Mouse (Mus musculus): ENCODE results near the gene H2-Ab1.
A peak's percentile ranks its signal among the peaks of the same experiment; 100 is the strongest.
"Not testable (repeated sequence)": the region's sequence is repeated elsewhere in the genome, so short reads cannot be mapped to it uniquely, and the experiment has no call there.

The H2-Ab1 gene

DNA sequence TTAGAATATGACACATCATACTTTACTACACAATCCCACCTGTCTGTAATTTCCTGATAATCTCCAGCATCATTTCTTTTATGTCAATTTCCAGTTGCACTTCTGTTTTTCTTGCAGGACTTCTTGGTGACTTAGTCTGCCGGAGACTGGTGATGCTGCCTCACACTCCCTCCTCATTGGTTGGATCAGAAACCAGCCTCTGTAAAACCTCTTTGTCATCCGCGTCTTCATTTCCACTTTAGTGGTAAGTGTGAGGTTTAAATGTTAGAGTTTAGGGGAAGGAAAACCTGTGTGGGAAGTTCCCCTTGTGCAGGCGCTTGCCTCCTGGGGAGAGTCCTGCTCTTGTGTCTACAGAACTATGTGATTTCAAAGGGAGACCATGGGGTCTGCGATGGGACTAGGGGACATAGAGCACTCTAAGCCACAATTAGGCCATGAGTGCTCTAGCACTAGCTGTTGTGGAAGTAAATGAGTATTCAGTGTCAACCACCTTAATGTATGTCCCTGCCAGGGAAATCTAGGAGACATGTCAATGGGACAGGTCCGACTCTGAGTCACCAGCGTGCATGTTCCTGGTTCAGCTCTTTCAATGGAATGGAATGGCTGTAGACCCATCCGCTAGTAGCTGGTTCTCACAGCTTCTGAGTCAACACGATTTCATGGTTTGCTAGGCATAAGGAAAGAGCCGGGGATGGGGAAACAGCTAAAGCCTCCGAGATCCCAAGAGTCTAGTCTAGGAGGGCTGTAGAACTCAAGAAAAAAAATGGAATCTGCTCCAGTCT is at the start of gene H2-Ab1:
H2-Ab1 (plus strand) TSS at position 96 of the 782 bp plus-strand sequence.
- peak; percentile 85 for DNase-seq (ENCODE audit: low read depth, low spot score)

DNA sequence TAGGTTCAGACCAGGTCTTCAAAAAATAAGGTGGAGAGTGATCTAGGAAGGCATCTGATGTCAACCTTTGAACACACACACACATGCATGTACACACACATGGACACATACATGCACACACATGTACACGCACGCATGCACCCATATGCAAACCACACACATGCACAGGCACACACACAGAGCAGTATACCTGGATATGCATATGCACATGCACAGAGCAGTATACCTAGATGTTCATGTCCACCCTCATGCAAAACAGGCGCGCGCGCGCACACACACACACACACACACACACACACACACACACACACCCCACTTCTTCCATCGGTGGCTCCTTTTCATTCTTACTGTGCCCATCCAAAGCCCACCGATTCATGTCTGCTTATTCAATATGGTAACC is 49.6 kb upstream of the H2-Ab1 start:
- no peak for DNase-seq (ENCODE audit: low read depth, low spot score)

DNA sequence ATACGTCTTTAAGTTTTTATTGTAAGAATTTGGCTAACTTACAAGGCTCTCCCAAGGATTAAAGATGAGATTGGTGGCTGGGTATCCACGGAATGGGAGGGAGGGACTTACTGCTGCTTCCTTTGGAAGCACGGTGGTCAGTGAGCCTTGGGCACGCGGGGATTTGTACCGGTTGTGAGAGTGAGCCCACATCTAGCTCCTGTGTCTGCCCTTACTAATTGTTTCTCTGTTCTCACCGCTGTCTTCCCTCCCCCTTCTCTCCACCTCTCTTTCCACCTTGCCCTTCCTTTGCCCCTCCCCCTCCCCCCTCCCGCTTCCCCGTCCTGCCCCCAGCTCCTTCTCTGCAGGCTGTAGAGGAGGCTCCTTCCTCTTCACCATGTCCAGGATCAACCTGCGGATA is 49.1 kb upstream of the H2-Ab1 start:
- DNase-seq (ENCODE audit: low read depth, low spot score), result no peak

DNA sequence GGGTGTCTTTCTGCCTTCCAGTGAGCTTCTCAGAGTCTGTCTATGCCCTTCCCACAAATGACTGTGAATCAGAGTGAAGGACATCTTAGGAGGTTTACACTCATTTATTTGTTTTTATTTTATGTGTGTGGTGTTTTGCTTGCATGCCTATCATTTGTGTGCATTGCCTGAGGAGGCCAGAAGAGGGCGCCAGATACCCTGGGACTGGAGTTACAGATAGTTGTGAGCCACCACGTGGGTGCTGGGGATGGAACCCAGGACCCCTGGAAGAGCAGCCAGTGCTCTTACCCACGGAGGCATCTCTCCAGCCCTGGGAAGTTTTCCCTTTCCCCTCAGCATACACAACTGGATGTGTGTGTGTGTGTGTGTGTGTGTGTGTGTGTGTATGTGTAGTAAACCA is 47.8 kb upstream of the H2-Ab1 start:
- peak; percentile 46 for DNase-seq (ENCODE audit: low read depth, low spot score)

DNA sequence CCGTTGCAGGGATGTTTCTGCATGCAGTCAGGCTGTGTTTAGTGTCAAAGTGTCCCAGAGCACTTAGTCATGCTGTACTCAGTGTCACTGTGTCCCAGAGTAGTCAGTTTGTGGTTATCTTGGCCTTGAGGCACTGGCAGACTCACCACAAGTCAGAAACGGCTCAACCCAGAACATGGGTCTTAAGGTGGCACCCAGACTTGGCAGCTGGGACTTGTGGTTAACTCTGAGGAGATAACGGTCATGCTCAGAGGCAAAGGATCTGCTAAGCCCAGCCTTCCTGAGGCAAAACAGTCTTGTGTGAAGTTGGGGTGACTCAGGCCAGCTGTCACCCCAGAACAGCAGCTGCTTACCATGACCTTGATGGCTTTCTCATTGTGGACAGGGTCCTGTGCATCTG is 46.9 kb upstream of the H2-Ab1 start:
- DNase-seq (ENCODE audit: low read depth, low spot score), result peak; percentile 76

DNA sequence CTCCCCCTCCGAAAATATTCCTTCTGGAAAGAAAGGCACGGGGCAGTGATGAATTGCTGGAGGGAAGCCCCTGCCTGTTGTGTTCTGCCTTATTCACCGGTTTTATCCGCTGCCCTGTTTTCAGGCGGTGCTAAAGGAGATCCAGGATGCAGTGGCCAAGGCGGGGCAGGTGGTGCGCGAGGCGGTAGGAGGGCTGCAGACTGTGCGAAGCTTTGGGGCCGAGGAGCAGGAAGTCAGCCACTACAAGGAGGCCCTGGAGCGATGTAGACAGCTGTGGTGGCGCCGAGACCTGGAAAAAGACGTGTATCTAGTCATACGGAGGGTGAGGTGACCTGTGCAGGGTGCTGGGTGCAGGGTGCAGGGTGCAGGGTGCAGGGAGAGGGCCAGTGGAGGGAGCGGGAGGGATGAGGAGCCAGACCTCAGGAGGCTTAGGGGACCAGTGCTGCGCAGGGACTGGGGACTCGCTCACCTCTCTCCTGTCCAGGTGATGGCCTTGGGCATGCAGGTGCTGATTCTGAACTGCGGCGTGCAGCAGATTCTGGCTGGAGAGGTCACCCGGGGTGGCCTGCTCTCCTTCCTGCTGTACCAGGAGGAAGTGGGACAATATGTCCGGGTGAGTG is 45.6 kb upstream of the H2-Ab1 start:
- peak; percentile 65 for DNase-seq (ENCODE audit: low read depth, low spot score)

DNA sequence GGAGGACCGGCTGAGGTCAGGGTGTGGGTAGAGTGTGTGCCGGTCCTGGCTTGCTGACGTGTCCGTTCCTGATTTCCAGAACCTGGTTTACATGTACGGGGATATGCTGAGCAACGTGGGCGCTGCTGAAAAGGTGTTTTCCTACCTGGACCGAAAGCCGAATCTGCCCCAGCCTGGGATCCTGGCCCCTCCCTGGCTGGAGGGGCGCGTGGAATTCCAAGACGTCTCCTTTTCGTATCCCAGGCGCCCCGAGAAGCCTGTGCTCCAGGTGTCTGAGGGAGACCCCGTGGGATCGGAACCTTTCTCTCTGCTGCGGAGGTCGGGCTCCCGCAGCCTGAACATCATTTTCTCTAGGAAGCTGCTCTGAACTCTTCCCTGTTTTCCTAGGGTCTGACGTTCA is 43.6 kb upstream of the H2-Ab1 start:
- DNase-seq (ENCODE audit: low read depth, low spot score), result no peak

DNA sequence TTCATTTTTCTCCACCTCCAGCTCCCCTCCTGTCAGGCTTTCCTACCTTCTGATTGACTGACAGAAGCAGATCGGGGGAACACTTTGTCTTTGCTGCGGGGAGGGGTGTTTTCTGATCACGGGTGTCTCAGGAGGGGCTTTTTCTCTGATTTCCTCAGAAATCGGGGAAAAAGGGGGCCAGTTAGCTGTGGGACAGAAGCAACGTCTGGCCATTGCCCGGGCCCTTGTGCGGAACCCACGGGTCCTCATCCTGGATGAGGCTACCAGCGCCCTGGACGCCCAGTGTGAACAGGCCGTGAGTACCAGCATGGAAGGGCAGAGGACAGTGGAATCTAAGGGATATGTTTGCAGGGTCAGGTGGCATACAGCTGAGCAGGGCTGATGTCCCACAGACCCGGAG is 42.3 kb upstream of the H2-Ab1 start:
- no peak for DNase-seq (ENCODE audit: low read depth, low spot score)

DNA sequence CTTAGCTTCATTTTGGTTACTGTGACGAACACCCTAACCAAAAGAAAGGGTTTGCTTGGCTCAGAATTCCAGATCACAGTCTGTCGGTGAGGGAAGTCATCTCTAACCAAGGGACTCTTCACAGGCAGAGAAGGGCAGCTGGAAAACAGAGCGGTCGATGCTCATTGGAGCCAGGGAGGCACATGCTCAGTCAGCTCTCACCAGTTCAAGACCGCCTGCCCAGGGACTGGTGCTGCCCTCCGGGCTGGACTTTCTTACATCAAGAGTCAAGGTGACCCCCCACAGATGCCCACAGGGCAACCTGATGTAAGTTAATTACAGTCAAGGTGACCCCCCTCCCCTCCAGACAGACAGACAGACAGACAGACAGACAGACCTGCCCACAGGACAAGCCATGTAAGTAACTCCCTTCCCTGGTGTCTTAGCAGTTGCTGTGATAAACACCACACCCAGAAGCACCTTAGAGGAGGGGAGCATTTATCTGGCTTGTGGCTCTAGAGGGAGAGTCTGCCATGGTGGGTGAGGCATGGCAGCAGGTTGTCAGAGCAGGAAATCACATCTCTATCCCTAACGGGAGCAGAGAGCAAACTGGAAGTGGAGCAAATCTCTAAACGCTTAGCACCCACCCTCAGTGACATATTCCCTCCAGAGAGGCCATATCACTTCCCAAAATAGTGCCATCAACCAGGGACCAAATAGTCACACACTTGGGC is 40.1 kb upstream of the H2-Ab1 start:
- DNase-seq (ENCODE audit: low read depth, low spot score), result no peak

DNA sequence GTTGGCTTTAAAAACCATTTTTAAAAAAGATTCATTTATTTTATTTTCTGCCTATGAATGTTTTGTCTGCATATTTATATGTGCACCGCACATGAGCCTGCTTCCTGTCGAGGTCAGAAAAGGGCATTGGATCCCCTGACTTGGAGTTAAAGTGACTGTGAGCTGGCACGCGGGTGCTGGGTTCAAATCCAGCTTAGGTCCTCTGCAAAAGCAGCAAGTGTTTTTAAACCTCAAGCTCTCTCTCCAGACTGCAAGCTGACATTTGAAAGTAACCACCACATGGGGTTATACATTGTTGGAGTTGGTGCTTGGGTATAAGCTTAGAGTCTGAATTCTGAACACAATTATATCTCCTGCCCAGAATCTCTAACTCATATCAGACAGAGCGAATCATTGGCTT is 39.5 kb upstream of the H2-Ab1 start:
- DNase-seq (ENCODE audit: low read depth, low spot score), result no peak

DNA sequence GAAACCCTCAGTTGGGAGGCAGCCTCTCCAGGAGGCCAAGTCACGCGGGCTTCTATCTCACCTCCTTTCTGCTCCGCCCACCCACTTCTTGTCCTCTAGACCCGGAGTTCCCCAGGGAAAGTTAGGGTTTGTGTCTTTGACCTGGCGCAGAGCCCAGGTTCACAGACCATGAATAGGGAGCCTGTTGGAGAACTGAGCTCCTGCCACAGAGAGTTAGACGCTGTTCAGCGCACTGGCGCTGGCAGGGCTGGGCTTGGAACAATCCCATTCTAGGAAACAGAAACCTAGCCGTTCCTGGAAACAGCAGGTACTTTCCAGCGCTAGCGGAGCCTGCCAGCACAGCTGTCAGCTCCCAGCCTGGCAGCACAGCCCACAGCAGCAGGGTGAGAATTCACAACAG is 38.8 kb upstream of the H2-Ab1 start:
- DNase-seq (ENCODE audit: low read depth, low spot score), result peak; percentile 65

DNA sequence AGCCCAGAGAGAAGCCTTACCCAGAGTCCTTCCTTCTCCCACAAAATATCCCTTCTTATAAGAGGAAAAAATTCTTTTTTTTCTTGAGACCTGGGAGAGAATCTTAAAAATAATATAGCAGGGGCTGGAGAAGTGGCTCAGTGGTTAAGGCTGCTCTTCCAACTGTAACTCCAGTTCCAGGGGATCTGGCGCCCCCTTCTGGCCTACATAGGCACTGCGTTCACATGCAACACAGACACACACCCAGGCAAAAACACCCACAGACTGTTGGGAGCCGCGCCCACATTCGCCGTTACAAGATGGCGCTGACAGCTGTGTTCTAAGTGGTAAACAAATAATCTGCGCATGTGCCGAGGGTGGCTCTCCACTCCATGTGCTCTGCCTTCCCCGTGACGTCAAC is 38.4 kb upstream of the H2-Ab1 start:
- DNase-seq (ENCODE audit: low read depth, low spot score), result peak; percentile 76

DNA sequence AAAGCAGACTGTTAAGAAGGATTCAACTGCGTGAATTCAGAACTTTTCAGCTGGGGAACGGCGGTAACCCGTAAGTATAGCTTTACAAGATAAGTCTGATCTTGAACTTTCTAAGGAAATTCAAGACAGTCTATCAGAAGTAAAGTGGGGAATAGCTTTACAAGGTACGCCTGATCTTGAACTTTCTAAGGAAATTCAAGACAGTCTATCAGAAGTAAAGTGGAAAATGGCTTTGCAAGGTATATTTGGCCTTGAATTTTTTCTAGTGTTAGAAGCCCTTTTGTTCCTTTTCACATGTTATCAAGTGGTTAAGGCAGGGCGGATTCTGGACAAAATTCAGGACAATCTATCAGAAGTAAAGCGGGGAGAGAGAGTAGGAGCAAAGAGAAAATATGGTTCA is 37.7 kb upstream of the H2-Ab1 start:
- DNase-seq (ENCODE audit: low read depth, low spot score), result not testable (repeated sequence)

DNA sequence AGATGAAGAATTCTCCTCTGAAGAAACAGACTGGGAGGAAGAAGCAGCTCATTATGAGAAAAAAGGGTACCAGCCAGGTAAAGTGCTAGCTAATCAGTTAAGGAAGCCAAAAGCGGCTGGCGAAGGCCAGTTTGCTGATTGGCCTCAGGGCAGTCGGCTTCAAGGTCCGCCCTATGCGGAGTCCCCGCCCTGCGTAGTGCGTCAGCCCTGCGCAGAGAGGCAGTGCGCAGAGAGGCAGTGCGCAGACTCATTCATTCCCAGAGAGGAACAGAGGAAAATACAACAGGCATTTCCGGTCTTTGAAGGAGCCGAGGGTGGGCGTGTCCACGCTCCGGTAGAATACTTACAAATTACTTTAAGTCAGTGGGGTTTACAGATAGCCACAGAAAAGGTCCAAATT is 37.1 kb upstream of the H2-Ab1 start:
- DNase-seq (ENCODE audit: low read depth, low spot score), result not testable (repeated sequence)

DNA sequence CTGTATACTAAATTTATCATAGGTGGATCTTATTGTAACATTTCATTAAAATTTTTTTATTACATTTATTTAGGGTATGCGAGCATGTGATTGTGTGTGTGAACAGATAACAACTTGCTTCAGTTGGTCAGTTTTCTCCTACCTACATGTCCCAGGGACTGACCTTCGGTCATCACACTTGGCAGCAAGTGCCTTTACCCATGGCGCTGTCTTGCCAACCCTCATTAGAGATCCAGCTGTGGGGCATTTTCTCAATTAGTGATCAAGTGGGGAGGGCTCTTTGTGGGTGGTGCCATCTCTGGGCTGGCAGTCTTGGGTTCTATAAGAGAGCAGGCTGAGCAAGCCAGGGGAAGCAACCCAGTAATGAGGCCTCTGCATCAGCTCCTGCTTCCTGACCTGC is 32.7 kb upstream of the H2-Ab1 start:
- DNase-seq (ENCODE audit: low read depth, low spot score), result no peak

DNA sequence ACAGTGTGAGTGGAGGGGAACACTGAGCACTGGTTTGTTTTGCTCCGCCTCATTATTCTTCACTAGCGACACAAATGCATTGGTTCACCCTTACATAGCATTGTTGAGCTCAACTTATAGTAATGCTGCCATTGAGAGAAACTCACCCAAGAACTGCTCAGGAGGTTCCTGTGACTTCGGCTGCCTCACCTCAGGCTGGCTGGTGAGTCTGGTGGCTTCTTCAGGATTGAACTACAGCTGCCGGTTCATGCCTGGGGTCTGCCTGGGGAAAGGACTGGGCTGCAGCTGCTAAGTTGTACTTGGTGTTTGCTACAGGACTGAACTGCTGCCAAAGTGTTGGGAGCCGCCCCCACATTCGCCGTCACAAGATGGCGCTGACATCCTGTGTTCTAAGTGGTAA is 32.1 kb upstream of the H2-Ab1 start:
- DNase-seq (ENCODE audit: low read depth, low spot score), result no peak

DNA sequence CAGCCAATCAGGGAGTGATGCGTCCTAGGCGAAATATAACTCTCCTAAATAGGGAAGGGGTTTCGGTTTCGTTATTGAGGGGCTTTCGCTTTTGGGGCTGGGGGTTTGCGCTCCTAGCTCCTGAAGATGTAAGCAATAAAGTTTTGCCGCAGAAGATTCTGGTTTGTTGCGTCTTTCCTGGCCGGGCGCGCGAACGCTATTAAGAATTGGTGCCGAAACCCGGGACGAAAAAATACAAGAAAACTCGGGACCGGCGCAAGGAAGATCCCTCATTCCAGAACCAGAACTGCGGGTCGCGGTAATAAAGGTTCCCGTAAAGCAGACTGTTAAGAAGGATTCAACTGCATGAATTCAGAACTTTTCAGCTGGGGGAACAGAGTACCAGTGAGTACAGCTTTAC is 31.6 kb upstream of the H2-Ab1 start:
- DNase-seq (ENCODE audit: low read depth, low spot score), result not testable (repeated sequence)

DNA sequence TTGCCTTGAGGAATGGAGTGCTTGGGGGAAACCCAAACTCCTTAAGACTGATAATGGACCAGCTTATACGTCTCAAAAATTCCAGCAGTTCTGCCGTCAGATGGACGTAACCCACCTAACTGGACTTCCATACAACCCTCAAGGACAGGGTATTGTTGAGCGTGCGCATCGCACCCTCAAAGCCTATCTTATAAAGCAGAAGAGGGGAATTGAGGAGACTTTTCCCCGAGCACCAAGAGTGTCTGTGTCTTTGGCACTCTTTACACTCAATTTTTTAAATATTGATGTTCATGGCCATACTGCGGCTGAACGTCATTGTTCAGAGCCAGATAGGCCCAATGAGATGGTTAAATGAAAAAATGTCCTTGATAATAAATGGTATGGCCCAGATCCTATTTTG is 26.5 kb upstream of the H2-Ab1 start:
- not testable (repeated sequence) for DNase-seq (ENCODE audit: low read depth, low spot score)

DNA sequence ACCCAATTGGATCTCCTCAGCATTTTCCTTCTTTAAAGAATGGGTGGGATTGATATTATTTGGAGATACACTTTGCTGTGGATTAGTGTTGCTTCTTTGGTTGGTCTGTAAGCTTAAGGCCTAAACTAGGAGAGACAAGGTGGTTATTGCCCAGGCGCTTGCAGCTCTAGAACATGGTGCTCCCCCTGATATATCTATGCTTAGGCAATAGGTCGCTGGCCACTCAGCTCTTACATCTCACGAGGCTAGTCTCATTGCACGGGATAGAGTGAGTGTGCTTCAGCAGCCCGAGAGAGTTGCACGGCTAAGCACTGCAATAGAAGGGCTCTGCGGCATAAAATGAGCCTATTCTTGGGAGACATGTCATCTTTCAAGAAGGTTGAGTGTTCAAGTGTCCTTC is 25.5 kb upstream of the H2-Ab1 start:
- DNase-seq (ENCODE audit: low read depth, low spot score), result not testable (repeated sequence)

DNA sequence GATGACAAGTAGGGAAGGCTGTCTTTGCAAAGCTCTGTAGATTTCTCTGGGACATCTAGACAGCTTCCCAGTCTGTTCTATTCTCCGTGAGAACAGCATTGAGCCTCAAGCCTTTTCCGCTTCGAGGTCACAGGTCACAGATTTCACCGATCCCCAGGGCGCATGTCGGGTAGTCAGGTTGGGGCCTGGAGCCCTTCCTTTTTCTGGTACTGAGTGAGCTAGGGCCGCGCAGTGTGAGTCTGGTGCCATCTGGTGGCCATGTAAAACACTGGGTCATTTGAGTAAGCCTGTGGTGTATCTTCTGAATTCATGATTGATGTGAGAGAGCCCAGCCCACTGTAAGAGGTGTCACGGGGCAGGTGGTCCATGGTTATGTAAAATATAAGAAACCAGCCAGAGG is 22.6 kb upstream of the H2-Ab1 start:
- DNase-seq (ENCODE audit: low read depth, low spot score), result peak; percentile 93

DNA sequence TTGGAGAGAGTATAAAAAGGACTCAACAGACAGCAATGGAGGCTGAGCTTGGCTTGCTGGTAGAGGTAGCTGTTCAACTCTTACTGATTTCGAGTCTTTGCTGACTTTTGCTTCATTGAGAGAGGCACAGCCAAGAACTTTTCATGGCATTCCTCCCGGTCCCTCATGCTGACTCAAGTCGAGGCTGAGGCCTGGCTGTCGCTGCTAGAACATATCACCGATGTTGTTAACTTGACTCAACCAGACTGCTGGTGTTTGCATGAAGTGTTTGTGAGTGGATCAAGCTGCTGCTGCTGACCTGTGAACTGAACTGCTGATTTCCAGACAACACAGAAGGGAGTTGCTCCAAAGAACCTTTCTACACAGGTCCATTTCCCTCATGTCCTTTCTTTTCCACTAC is 20.8 kb upstream of the H2-Ab1 start:
- DNase-seq (ENCODE audit: low read depth, low spot score), result no peak

DNA sequence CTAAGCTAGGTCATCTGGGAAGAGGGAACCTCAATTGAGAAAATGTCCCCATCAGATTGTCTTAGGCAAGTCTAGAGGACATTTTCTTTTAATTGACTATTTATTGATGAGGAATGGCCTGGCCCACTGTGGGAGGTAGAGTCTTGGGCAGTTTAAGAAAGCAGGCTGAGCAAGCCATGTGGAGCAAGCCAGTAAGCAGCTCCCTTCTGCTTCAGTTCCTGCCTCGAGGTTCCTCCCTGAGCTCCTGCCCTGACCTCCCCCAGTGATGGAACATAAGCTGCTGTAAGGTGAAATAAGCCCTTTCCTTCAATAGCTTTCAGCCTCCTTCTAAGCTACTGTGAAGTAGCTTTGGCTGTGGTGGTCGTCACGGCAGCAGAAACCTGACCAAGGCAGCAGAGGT is 19.7 kb upstream of the H2-Ab1 start:
- DNase-seq (ENCODE audit: low read depth, low spot score), result no peak

DNA sequence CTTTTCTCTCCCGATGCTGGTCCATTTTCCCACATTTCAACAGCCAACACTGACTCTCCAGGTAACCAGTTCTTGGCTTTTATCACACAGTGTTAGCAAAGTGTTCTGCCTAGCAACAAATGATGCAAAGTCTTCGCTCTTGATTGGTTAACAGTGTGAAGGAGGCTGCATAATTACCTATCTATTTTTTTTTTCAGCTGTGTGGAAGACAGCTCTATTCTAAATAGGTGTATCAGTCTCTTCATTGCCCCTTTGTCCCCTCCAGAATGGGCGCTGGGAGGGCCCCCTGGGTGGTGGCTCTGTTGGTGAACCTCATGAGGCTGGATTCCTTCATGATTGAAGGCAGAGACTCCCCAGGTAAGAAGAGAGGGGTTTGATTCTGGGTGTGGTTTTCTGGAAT is 18.8 kb upstream of the H2-Ab1 start, which contains the start of gene H2-Ob:
H2-Ob (plus strand) TSS at position 198 of the 400 bp plus-strand sequence.
- peak; percentile 86 for DNase-seq (ENCODE audit: low read depth, low spot score)
